Mouse (Mus musculus): ENCODE results near the gene Cpped1. TPM values are rescaled to one million over a fixed set of nuclear protein-coding genes. Genes with fewer than 3 reads are reported as not detected.

Cpped1 gene
- polyA plus RNA-seq, 1 experiment from 2014 or later: 9.8 TPM

DNA sequence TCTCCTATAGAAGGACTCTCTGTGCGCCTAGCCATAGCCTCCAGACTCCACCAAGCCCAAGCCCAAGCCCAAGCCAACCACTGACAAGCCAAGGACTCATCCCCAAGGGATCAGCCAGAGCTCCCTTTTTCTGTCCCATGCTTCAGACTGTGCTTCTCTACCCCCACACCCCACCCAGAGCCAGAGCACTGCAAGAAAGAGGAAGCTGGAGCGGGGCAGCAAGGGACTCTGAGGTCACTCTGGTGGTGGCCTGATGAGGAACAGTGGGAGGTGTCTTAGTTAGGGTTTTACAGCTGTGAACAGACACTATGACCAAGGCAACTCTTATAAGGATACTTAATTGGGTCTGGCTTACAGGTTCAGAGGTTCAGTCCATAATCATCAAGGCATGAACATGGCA, 65.8 kb downstream of the Cpped1 start:
- H3K9ac ChIP-seq: no peak overlapping the region
- DNase-seq (no peak), ATAC-seq (ENCODE audit: low read depth) (no peak)
- H3K4me3 ChIP-seq (replicated peaks): no peak overlapping the region
- H3K4me2 ChIP-seq: no peak overlapping the region
- H3K27me3 ChIP-seq: no peaks in the 10 kb centered on the region
- WGBS (ENCODE audit: insufficient replicate concordance): 50% methylated on average over 2 of the region's 2 CpGs
- H3K9me3 ChIP-seq (replicated peaks): no peaks in the 10 kb centered on the region
- H3K4me1 ChIP-seq (replicated peaks): no peaks in the 10 kb centered on the region
- H3K27ac ChIP-seq: no peak overlapping the region
- H3K36me3 ChIP-seq: no peaks in the 10 kb centered on the region

DNA sequence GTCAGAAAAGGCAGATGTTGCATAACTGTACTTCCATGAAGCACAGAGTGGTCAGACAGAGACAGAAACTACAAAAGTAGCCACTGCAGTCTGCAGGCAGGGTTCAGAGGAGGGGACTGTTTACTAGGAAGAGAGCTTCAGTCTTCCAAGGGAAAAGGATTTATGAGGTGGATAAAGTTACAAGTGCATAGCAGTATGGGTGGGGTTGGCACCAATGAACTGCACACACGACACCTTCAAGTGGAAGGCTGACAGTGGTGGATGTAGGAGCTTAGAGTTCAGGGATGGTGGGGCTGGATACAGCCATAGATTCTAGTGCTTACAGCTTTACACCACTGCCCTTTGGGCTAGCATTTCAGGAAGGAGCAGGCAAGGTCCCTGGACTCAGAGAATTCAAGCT, 75.8 kb downstream of the Cpped1 start:
- Histone ChIP-seq H3K36me3 (no peaks in the 10 kb centered on the region), H3K27me3 (no peaks in the 10 kb centered on the region), H3K27ac (no peak overlapping the region), H3K9ac (no peak overlapping the region), H3K4me2 (no peak overlapping the region), H3K4me1 (replicated peaks) (no peaks in the 10 kb centered on the region), H3K9me3 (replicated peaks) (no peaks in the 10 kb centered on the region), H3K4me3 (replicated peaks) (no peak overlapping the region)
- no peak for DNase-seq
- 58% methylated on average over 1 of the region's 1 CpGs for WGBS (ENCODE audit: insufficient replicate concordance)
- no peak for ATAC-seq (ENCODE audit: low read depth)

DNA sequence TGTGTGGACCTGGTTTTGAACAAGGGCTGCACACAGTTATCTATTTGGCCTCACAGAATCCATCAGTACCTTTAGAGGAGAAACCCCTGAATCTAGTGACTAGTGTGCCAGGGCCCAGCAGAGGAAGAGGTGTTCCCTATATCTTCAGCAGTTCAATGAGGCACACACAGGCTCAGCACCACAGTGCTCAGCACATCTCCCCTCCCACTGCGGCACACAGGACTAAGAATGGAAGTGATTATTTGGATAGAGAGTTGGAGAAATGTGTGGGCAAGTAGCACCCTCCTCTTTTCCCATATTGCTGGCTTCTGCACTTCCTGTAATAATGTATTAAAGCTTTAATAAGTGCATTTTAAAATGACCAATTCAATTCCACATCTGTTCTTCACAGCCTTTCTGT, 80.4 kb downstream of the Cpped1 start:
- Histone ChIP-seq H3K36me3 (0 out of 2 replicates have a peak, but pooled peaks cover 6% of the 10 kb centered on the region), H3K9me3 (replicated peaks) (no peaks in the 10 kb centered on the region), H3K4me3 (replicated peaks) (no peak overlapping the region), H3K27ac (no peak overlapping the region), H3K4me2 (no peak overlapping the region), H3K27me3 (no peaks in the 10 kb centered on the region), H3K4me1 (replicated peaks) (no peaks in the 10 kb centered on the region), H3K9ac (no peak overlapping the region)
- 77% methylated on average over 1 of the region's 1 CpGs for WGBS (ENCODE audit: insufficient replicate concordance)
- no peak for DNase-seq
- no peak for ATAC-seq (ENCODE audit: low read depth)

DNA sequence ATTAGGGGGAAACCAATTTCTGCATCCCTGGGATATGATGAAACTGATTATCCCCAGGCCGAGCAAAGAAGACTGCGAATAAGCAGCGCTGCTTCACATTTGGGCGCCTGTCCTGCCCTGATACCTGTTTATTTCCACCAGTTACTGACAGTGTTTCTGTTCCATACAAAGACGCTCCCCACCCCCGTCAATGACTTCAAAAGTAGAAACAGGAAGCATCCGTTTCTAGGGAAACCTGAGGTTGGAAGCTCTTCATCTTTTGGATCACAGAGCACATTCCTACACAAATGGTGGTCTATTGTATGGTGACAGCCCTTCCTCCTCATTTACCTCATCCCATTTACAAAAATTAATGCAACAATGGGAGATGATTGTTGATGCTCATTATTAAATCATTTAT, 84.4 kb downstream of the Cpped1 start:
- DNase-seq: no peak
- Histone ChIP-seq H3K4me2 (no peak overlapping the region), H3K27me3 (no peaks in the 10 kb centered on the region), H3K27ac (no peak overlapping the region), H3K4me3 (replicated peaks) (no peak overlapping the region), H3K4me1 (replicated peaks) (no peaks in the 10 kb centered on the region), H3K9ac (no peak overlapping the region), H3K9me3 (replicated peaks) (no peaks in the 10 kb centered on the region), H3K36me3 (peaks cover 11% of the 10 kb centered on the region; the same call in 1 of the 2 replicates)
- no peak for ATAC-seq (ENCODE audit: low read depth)
- WGBS (ENCODE audit: insufficient replicate concordance): 72% methylated on average over 7 of the region's 7 CpGs

DNA sequence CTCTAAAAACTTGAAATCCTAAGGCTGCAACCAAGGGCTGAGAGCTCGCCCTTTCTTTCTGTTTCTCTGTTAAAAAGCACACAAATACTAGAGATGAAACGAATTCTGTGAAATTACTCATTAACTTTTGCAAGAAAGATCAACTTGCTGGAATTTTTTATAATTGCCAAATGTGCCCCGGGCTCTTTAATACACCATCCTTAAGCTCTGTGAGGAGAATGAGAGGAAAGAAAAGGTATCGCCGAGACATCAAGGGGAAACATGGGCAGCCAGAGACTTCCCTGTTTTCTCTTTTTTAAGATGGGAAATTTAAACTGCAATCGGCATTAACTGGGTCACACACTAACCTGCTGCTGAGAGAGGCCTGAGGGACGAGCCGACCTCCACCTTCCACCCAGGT, 84.9 kb downstream of the Cpped1 start:
- Histone ChIP-seq H3K36me3 (peaks cover 11% of the 10 kb centered on the region; the same call in 1 of the 2 replicates), H3K4me2 (no peak overlapping the region), H3K9me3 (replicated peaks) (no peaks in the 10 kb centered on the region), H3K27ac (no peak overlapping the region), H3K9ac (no peak overlapping the region), H3K4me3 (replicated peaks) (no peak overlapping the region), H3K4me1 (replicated peaks) (no peaks in the 10 kb centered on the region), H3K27me3 (no peaks in the 10 kb centered on the region)
- ATAC-seq (ENCODE audit: low read depth) (no peak), DNase-seq (no peak)
- 60% methylated on average over 8 of the region's 8 CpGs for WGBS (ENCODE audit: insufficient replicate concordance)

DNA sequence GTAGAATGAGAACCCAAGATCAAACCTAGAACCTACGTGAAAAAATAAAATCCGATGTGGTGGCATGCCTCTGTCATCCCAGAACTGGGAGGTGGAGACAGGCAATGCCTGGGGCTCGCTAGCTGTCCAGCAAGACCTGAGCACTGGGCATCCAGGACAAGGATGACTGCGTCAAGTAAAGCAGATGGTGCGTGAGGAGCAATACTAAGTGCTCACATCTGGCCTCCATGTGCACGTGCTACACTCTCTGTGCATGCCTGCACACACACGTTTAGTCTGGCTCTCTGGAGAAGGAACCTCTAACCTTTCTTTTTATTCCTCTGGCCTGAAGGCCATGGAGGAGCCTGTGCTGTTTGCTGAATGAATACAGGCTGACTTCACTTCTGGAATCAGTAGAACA, 88.5 kb downstream of the Cpped1 start:
- ATAC-seq (ENCODE audit: low read depth): no peak

DNA sequence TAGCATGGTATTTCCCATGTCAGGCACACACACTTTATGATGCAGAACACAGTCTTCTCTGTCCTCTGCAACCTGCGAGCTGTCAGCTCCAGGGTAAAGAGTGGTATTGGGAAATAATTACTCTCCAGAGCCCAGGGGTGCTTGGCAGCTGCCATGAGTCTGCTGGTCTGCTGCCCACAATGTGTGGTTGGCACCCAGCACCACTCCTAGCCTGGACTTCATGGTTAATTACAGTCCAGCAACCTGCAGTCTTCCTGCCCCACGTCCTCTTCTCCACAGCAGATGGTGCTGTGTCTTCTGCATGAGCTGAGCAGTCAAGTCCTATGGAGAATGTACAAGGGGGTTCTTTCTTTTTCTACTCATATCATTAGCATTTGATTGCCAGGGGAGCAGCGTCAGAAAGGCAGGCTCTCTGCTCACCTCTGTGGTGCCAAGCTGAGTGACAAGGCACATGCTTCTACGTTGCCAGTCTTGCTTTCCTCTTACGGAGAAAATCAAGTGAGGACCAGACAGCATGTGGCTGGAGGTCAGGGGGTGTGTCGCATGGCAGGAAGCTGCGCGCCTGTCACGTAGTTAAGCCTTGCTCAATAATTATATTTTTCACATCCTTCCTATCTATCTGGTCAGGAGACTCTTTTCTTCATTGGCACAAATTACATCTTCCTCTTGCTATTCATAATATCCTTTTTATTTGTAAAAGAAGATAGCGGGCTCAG, 94.2 kb downstream of the Cpped1 start:
- ATAC-seq (ENCODE audit: low read depth) (no peak), DNase-seq (no peak)
- 71% methylated on average over 10 of the region's 10 CpGs for WGBS (ENCODE audit: insufficient replicate concordance)
- Histone ChIP-seq H3K4me2 (no peak overlapping the region), H3K27me3 (no peaks in the 10 kb centered on the region), H3K4me3 (replicated peaks) (no peak overlapping the region), H3K36me3 (peaks cover 3% of the 10 kb centered on the region; the same call in 1 of the 2 replicates), H3K9me3 (replicated peaks) (no peaks in the 10 kb centered on the region), H3K27ac (no peak overlapping the region), H3K9ac (no peak overlapping the region), H3K4me1 (replicated peaks) (no peaks in the 10 kb centered on the region)

More for the DNA sequence above, 88.5 kb downstream of the Cpped1 start:
- no peaks in the 10 kb centered on the region for H3K9me3 ChIP-seq (replicated peaks)
- peaks cover 5% of the 10 kb centered on the region; the same call in 1 of the 2 replicates for H3K36me3 ChIP-seq
- H3K27ac ChIP-seq: no peak overlapping the region
- H3K9ac ChIP-seq: no peak overlapping the region
- no peak overlapping the region for H3K4me2 ChIP-seq
- H3K4me1 ChIP-seq (replicated peaks): no peaks in the 10 kb centered on the region
- no peak overlapping the region for H3K4me3 ChIP-seq (replicated peaks)
- DNase-seq: no peak
- no peaks in the 10 kb centered on the region for H3K27me3 ChIP-seq
- WGBS (ENCODE audit: insufficient replicate concordance): 77% methylated on average over 7 of the region's 7 CpGs

DNA sequence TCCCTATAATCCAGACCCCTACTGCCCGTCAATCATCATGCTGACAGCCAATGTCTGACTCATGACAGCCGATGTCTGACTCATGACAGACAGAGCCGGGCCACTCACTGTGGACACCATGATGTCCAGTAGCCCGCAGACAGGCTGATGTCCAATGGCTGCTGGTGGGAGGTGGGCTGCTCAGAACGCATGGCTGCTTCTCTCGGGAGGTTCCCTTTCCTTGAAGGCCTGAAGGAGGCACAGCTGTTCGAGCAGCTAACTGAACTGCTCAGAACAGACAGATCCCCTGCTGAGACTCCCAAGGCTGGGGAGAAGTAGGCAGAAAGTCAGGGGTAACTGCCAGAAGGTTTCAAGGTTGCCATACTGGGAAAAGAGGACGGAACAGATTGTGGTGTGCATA, 97.1 kb downstream of the Cpped1 start:
- no peak overlapping the region for H3K4me3 ChIP-seq (replicated peaks)
- no peak overlapping the region for H3K9ac ChIP-seq
- WGBS (ENCODE audit: insufficient replicate concordance): 65% methylated on average over 8 of the region's 8 CpGs
- DNase-seq (no peak), ATAC-seq (ENCODE audit: low read depth) (no peak)
- no peaks in the 10 kb centered on the region for H3K27me3 ChIP-seq
- H3K36me3 ChIP-seq: no peaks in the 10 kb centered on the region
- H3K9me3 ChIP-seq (replicated peaks): no peaks in the 10 kb centered on the region
- H3K4me2 ChIP-seq: no peak overlapping the region
- no peak overlapping the region for H3K27ac ChIP-seq
- no peaks in the 10 kb centered on the region for H3K4me1 ChIP-seq (replicated peaks)

DNA sequence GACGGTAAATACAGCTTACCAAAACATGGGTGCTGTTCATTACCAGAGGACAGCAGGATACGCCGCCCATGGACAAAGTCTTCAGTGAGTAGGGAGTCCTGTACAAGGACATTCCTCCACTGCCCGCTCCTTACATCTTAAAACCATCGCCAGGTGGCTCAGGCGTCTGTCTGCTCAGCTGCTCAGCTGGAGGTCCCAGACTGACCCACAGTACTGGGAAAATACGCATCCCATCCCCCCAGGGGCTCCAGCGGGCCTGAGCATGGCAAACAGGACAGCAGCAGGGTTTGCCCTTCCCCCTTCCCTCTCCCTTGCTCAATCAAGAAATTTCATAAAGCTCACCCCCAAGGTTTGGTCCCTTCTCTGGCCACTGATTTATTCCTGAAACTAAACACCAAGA, 99.6 kb downstream of the Cpped1 start:
- Histone ChIP-seq H3K9ac (no peak overlapping the region), H3K9me3 (replicated peaks) (no peaks in the 10 kb centered on the region), H3K27ac (no peak overlapping the region), H3K4me1 (replicated peaks) (no peaks in the 10 kb centered on the region), H3K4me2 (no peak overlapping the region), H3K4me3 (replicated peaks) (no peak overlapping the region), H3K27me3 (no peaks in the 10 kb centered on the region), H3K36me3 (peaks cover 2% of the 10 kb centered on the region; the same call in 1 of the 2 replicates)
- no peak for ATAC-seq (ENCODE audit: low read depth)
- DNase-seq: no peak
- 70% methylated on average over 8 of the region's 8 CpGs for WGBS (ENCODE audit: insufficient replicate concordance)

DNA sequence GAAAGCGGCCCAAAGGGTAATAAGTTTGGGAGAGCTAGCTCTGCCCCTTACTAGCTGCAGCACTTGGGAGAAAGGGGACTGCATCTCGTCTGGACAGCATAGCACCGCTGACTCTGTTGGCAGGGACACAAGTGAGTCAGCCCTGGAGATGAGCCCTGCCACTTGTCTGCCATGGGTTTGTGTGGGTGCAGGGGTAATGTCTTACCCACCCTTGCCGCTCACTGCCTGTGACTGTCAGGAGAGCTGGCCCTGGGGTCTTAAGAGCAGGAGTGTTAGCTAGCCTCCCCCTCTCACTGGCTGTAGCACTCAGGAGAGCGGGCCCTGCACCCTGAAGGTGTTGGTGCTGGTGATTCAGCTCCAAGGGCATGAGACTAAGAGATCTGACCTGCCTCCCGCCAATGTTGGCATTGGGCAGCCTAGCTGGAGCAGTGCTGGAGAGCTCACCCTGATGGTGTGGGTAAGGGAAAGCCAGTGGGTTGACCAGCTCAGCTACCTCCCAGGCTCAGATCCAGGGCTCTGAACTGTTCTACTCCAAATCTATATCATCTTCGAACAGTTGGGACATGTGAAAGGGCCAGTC, 107.2 kb downstream of the Cpped1 start:
- DNase-seq: no peak
- H3K9ac ChIP-seq: no peak overlapping the region

DNA sequence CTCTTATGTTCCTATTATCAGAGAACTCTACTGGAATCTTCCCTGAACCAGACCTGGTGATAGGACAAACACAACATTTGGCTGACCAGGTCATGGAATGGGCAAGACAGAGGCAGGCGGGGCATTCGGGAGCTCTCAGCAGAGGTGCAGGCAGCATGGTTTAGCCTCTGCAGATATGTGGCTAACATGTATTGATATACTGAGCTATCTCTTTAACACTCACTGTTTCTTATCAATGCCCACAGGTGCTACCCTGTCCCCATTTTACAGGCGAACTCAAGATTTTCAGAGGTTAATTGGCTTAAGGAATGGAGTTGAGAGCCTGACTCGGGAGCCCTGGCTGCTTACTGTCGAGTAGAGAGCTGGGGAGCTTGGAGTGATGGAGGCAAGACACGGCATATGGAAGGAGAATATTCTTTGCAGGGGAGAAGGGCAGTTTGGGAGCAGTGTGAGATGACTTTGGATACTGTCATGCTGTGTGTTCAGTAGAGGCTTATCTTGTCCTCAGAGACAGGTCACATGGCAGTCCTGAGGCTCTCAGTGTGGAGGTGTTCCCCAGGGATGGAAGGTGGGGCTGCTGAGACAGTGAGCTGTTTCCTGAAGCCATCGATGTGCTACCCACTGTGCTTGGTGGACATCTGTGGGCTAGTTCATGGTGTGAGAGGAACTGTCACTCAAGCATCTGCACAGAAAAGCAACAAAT, 113.3 kb downstream of the Cpped1 start:
- Histone ChIP-seq H3K9ac (no peak overlapping the region), H3K27me3 (no peaks in the 10 kb centered on the region), H3K4me1 (replicated peaks) (peaks cover 12% of the 10 kb centered on the region), H3K36me3 (no peaks in the 10 kb centered on the region), H3K4me2 (no peak overlapping the region), H3K27ac (no peak overlapping the region), H3K4me3 (replicated peaks) (no peak overlapping the region), H3K9me3 (replicated peaks) (0 out of 2 replicates have a peak, but pooled peaks cover 3% of the 10 kb centered on the region)
- peak; percentile 73 for ATAC-seq (ENCODE audit: low read depth)
- 36% methylated on average over 7 of the region's 7 CpGs for WGBS (ENCODE audit: insufficient replicate concordance)
- DNase-seq: no peak

More for the DNA sequence above, 107.2 kb downstream of the Cpped1 start:
- Histone ChIP-seq H3K4me2 (no peak overlapping the region), H3K4me1 (replicated peaks) (no peaks in the 10 kb centered on the region; the same call in 1 of the 2 replicates), H3K36me3 (peaks cover 10% of the 10 kb centered on the region; the same call in 1 of the 2 replicates), H3K4me3 (replicated peaks) (no peak overlapping the region), H3K27me3 (no peaks in the 10 kb centered on the region), H3K9me3 (replicated peaks) (no peaks in the 10 kb centered on the region), H3K27ac (no peak overlapping the region)
- 77% methylated on average over 7 of the region's 7 CpGs for WGBS (ENCODE audit: insufficient replicate concordance)
- no peak for ATAC-seq (ENCODE audit: low read depth)

Measured in liver, embryonic 13.5 days (tissue).